Mouse (Mus musculus) mature B cell (primary cell): Measurements from ENCODE around the gene Gm2974.
"Not testable (repeated sequence)": the region's sequence is repeated elsewhere in the genome, so short reads cannot be mapped to it uniquely, and the experiment has no call there.

ENCODE experiments used
- in situ Hi-C: fragments of 300-500 bp; cut with MboI; formaldehyde crosslinking; loops from 2 replicates; pipeline ENCODE4 v1.14.3; 2019

Gm2974 gene

DNA sequence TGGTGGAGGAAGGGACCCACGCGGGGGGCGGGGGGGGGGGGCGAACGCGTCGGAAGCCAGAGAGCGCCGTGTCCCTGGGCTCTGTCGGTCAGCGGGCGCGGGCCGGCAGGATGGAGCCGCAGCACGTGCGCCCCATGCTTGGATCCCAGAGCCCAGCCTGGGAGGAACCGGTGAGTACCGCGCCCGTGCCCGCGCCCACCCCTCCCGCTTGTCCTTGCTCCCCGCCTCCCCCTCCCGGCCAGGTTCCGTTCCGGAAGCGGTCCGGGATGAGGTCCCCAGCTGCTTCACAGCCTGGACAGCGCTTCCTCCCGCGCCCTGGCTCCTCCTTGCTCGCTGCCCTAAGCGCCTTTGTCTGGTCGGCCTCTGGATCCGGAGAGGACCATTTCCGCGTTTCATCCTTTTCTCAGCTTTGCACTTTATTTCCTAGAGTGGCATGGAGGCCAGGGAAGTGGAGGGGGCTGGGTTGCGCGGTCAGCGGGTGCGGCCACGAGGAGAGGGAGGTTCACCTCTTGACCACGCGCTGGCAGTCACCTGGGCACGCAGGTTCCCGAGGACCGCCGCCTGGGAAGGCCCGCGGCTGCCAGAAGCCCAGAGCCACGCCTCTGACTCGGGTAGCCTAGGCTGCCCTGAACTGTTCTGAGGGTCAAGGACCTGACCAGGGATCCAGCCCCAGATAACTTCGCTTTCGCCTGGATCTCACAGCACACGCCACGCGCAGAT, at the start of gene Gm2974:
TSS of gene Gm2974 (plus strand) at position 86 of the 720 bp plus-strand sequence.
- in situ Hi-C loops: not testable (repeated sequence)

DNA sequence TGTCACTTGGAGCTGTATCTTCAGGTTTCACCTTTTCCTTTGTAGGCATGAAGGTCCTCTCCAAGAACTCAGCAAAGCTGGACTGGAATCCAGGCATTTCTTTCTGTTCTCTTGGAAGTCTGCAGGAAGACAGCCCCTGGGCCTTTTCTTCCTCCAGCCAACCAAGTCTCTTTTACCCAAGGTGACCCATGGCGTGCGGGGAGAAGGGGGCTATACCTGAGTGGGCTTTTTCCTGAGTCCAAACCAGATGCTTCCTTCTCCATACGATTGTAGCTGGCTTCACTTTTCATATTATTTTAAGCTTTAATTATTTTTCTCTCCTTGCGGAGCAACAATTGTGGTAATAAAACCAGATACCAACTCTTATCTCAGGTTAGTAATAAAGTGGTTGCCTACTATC, 40.7 kb upstream of the Gm2974 start:
- in situ Hi-C loops: not testable (repeated sequence)

DNA sequence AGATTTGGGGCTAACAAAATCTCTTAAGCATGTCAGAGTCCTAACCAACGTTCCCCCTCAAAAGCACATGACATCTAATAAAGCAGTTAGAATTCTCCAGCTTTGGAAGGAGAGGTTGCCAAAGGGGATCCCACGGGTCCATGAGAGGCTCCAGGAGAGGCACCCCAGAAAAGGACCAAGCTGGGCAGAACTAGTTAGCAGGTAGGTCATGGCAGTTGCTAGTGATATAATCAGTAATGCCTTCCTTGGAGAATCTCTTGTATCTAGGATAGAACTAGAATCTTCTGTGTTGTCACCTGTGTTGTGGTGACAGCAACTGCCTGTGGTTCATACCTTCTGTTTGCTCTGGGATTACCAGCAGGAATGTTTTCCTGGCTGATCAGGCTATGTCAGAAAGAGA, 17.6 kb upstream of the Gm2974 start, which contains the start of gene Gm3127:
TSS of gene Gm3127 (plus strand) at position 301 of the 400 bp plus-strand sequence.
- in situ Hi-C loops: not testable (repeated sequence)

DNA sequence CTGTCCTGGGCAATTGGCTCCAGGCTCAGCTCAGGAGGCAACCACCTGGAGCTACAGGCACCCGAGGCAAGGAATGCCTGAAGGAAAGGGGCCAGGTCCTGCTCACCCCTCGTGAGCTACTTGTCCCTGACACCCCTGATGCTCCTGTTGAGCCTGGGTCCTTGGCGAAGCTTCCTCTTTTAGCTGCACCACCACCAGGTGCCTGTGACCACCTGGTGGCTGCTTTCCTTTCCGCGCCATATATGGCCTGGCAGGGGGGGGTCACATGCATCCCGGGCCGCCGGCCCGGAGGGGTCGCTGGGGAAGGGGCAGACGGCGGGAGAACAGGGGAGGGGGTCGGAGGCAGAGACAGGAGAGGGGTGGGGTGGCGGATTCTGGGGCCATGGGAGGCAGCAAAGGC, 346 bp upstream of the Gm2974 start:
- in situ Hi-C loops: not testable (repeated sequence)

DNA sequence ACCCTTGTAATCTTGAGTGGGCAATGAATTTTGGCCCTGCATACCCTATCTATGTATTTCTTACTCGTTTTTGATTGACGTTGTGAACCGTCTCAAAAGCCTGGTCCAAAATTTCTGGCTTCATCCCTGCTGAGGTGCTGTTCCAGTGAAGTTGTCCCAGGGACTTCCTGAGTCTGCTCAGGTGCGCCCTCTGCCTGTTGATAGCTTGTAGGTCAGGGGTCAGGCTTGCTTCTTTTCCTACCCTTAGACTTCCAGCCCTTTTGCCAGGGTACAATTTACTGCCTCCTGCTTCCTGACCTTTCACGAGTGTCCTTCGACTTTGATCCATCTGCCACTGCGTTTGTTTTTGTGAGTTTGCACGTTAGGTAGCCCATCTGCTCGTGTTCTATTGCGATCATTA, 999 bp downstream of the Gm2974 start:
- in situ Hi-C loops: not testable (repeated sequence)

DNA sequence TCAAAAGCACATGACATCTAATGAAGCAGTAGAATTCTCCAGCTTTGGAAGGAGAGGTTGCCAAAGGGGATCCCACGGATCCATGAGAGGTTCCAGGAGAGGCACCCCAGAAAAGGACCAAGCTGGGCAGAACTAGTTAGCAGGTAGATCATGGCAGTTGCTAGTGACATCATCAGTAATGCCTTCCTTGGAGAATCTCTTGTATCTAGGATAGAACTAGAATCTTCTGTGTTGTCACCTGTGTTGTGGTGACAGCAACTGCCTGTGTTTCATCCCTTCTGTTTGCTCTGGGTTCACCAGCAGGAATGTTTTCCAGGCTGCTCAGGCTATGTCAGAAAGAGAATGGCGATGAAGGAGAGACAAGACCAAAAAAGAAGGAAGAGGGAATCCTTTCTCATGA, 67.0 kb downstream of the Gm2974 start, which contains the start of gene Gm3138:
TSS of gene Gm3138 (plus strand) at position 301 of the 400 bp plus-strand sequence.
- in situ Hi-C loops: not testable (repeated sequence)
